Comparison of ENCODE assay signal across 8 mouse cellular contexts in the genomic region with DNA sequence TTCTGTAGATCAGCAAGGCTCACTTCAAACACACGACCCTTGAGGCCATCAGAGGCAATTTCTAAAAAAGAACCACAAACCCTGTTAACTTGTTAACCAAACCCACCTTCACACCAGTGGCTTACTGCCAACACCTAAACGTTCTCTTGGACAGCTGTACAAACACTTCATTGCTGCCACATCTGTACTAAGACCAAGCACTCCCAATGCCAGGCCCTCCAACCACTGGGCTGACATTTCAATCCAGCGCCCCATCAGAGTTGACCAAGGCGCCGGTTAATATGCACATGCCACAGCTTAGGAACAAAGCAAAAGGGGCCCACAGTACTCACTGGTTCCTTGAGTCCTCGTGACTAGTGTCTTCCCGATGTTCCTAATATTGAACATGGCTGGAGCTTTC. TPM values are rescaled to one million over a fixed set of nuclear protein-coding genes. Genes with fewer than 3 reads are reported as not detected.
DNase-seq lines count a peak whose midpoint lies in the region; ATAC-seq and TF ChIP-seq lines count a peak whose summit lies in the region.

No protein-coding gene starts in this region.

- peaks cover 12% of the 10 kb centered on the region for H3K4me1 ChIP-seq in thymus, adult 2 months (replicated peaks; ENCODE audit: control insufficient read depth, insufficient read depth, low read length)
- peaks cover 3% of the 10 kb centered on the region for H3K4me1 ChIP-seq in midbrain, postnatal 0 days (ENCODE audit: insufficient read depth, low read length)

- no peak for TF ChIP-seq POLR2A in thymus, adult 2 months (IDR thresholded peaks at IDR 0.05; ENCODE audit: control insufficient read depth, extremely low read depth, insufficient read depth, low read length, poor library complexity)

- H3K4me2 ChIP-seq in midbrain, postnatal 0 days (ENCODE audit: low read depth, low read length, poor library complexity, severe bottlenecking) = peak overlapping the region; percentile 73

- peak overlapping the region; percentile 90; the same call in 1 of the 2 replicates for H3K4me3 ChIP-seq in thymus, adult 2 months (ENCODE audit: control insufficient read depth, insufficient read depth, low read length)
- peak overlapping the region; percentile 83 for H3K4me3 ChIP-seq in midbrain, postnatal 0 days (ENCODE audit: low read depth, low read length)

- ATAC-seq in midbrain, postnatal 0 days (ENCODE audit: low FRiP score) = peak; percentile 29; the same call in 1 of the 2 replicates

- TF ChIP-seq CTCF in thymus, adult 2 months (IDR thresholded peaks at IDR 0.05; ENCODE audit: borderline replicate concordance, control insufficient read depth, extremely low read depth, insufficient read depth, low read length, poor library complexity) = no peak
- no peak for TF ChIP-seq CTCF in midbrain, postnatal 0 days (IDR thresholded peaks at IDR 0.05)

- 6% methylated on average over 7 of the region's 7 CpGs for WGBS in thymus, adult 2 months
- 14% methylated on average over 7 of the region's 7 CpGs for WGBS in midbrain, postnatal 0 days

- H3K36me3 ChIP-seq in thymus, adult 2 months (ENCODE audit: control insufficient read depth, insufficient read depth, low read length) = peaks cover 43% of the 10 kb centered on the region
- peaks cover 18% of the 10 kb centered on the region for H3K36me3 ChIP-seq in midbrain, postnatal 0 days (ENCODE audit: insufficient read depth, low read length)

- no peaks in the 10 kb centered on the region for H3K9me3 ChIP-seq in midbrain, postnatal 0 days (ENCODE audit: low read length)

- H3K27ac ChIP-seq in thymus, adult 2 months (ENCODE audit: control insufficient read depth, insufficient read depth, low read length) = no peak overlapping the region
- H3K27ac ChIP-seq in midbrain, postnatal 0 days (ENCODE audit: low read depth, low read length) = no peak overlapping the region

- H3K9ac ChIP-seq in midbrain, postnatal 0 days (replicated peaks; ENCODE audit: low read length, poor library complexity, severe bottlenecking) = peak overlapping the region; percentile 93

- peak; percentile 13 for DNase-seq in cerebellum, adult 11-12 months
- no peak for DNase-seq in cerebellum, postnatal 36 days
- DNase-seq in thymus, adult 2 months = no peak
- no peak for DNase-seq in thymus, postnatal 25 days
- DNase-seq in kidney, postnatal 10 days = peak; percentile 23
- peak; percentile 47 for DNase-seq in midbrain, postnatal 0 days (ENCODE audit: low spot score)
- DNase-seq in layer of hippocampus, postnatal 10 days (ENCODE audit: low spot score in 2 of 2) = no peak
- DNase-seq in gastrocnemius, postnatal 10 days = no peak

- H3K27me3 ChIP-seq in thymus, adult 2 months (ENCODE audit: control insufficient read depth, insufficient read depth, low read length) = no peaks in the 10 kb centered on the region
- no peaks in the 10 kb centered on the region for H3K27me3 ChIP-seq in midbrain, postnatal 0 days (ENCODE audit: insufficient read depth, low read length)

RNA-seq across cellular contexts. Expression of a gene that starts 1.1 kb away (rescaled TPM):
- 338 and 396 TPM in 2 replicates for polyA plus RNA-seq in thymus, adult 2 months (2012; rRNA removed)
- total RNA-seq in midbrain, postnatal 0 days (2014; rRNA removed) = 418 and 476 TPM in 2 replicates
- 512 and 566 TPM in 2 replicates for polyA plus RNA-seq in midbrain, postnatal 0 days (2015; fragmentation: Nextera tagmentation; extraction: Ambion mirVana)
- 100 to 1,000 TPM; 462 to 476 TPM for total RNA-seq in layer of hippocampus, postnatal 10 days (2021)
- total RNA-seq in gastrocnemius, postnatal 10 days (2021) = 100 to 1,000 TPM; 713 to 722 TPM

Comparison
In these comparisons a context has a peak if more than half of its experiments do, and no peak if none do; other contexts are left out.
1. DNase-seq: peak in cerebellum, adult 11-12 months (single experiment), kidney, postnatal 10 days (single experiment) and midbrain, postnatal 0 days (single experiment); none in cerebellum, postnatal 36 days (0 of 2), thymus, adult 2 months (single experiment), thymus, postnatal 25 days (single experiment), layer of hippocampus, postnatal 10 days (0 of 2) and gastrocnemius, postnatal 10 days (single experiment).